Mouse (Mus musculus) intestine, postnatal 0 days (tissue): ENCODE measurements around the gene Tmem40. TPM values are rescaled to one million over a fixed set of nuclear protein-coding genes. Genes with fewer than 3 reads are reported as not detected.
A peak's percentile ranks its signal among the peaks of the same experiment; 100 is the strongest.

Experiments
- ATAC-seq: fragments of 200-750 bp; cut with Nextera tagmentation; 2 replicates; pipeline ENCODE4 v1.8.0; 2017; ENCODE audit warnings: mild to moderate bottlenecking, moderate TSS enrichment, moderate library complexity
- H3K27ac ChIP-seq: fragments of 300-500 bp; sonication (generic); 2 replicates; pipeline ENCODE4 v1.5.1; 2014; ENCODE audit warnings: mild to moderate bottlenecking, low read depth, low read length, moderate library complexity
- H3K27me3 ChIP-seq: fragments of 300-500 bp; sonication (generic); replicated peaks from 2 replicates; pipeline ENCODE4 v1.6.1; 2014; ENCODE audit warnings: low read length, mixed read lengths; ENCODE audit not compliant: control insufficient read depth, insufficient read depth
- H3K36me3 ChIP-seq: fragments of 300-500 bp; sonication (generic); 2 replicates; pipeline ENCODE4 v1.6.1; 2014; ENCODE audit warnings: mild to moderate bottlenecking, moderate library complexity; ENCODE audit not compliant: control insufficient read depth, insufficient read depth
- H3K4me1 ChIP-seq: fragments of 300-500 bp; sonication (generic); replicated peaks from 2 replicates; pipeline ENCODE4 v1.6.1; 2014; ENCODE audit warnings: antibody characterized with exemption, low read length, mixed read lengths; ENCODE audit not compliant: control insufficient read depth, insufficient read depth
- H3K4me2 ChIP-seq: fragments of 300-500 bp; sonication (generic); replicated peaks from 2 replicates; pipeline ENCODE4 v1.6.1; 2014; ENCODE audit warnings: low read depth, mild to moderate bottlenecking, moderate library complexity
- H3K4me3 ChIP-seq: fragments of 300-500 bp; sonication (generic); 2 replicates; pipeline ENCODE4 v1.5.1; 2014; ENCODE audit warnings: low read depth, low read length
- H3K9ac ChIP-seq: fragments of 300-500 bp; sonication (generic); 2 replicates; pipeline ENCODE4 v1.6.1; 2014; ENCODE audit warnings: mild to moderate bottlenecking, low read depth, low read length
- H3K9me3 ChIP-seq: fragments of 300-500 bp; sonication (generic); 2 replicates; pipeline ENCODE4 v1.6.1; 2016; ENCODE audit warnings: mixed run types; ENCODE audit not compliant: control insufficient read depth
- CTCF ChIP-seq: sonication (generic); IDR thresholded peaks from 2 replicates; pipeline ENCODE4 v1.5.1; 2016; ENCODE audit warnings: low read depth, mild to moderate bottlenecking, control low read depth, antibody characterized with exemption, moderate library complexity
- WGBS: fragments of 180-500 bp; shearing (Covaris S2); extraction: QIAGEN DNeasy Blood & Tissue Kit; methylation state at CpG from one replicate; pipeline ENCODE4 v1.1.7; 2014; 5-methylcytosine and 5-hydroxymethylcytosine counted together
- polyA plus RNA-seq: library from polyadenylated mRNA; unstranded; fragments of >200 nt; fragmentation: Nextera tagmentation; extraction: Ambion mirVana; gene quantifications from 2 replicates; pipeline ENCODE4 v1.2.1, GENCODE M21; 2015

The Tmem40 gene
- polyA plus RNA-seq, 1 experiment from 2014 or later: 0.17 TPM

- no peak overlapping the region for H3K4me3 ChIP-seq
- H3K27ac ChIP-seq: no peak overlapping the region
- no peaks in the 10 kb centered on the region for H3K36me3 ChIP-seq
- no peaks in the 10 kb centered on the region for H3K4me1 ChIP-seq
- no peak overlapping the region for H3K4me2 ChIP-seq
- TF ChIP-seq CTCF: peak; percentile 58
- ATAC-seq: no peak
- WGBS: 66% methylated on average over 5 of the region's 5 CpGs
- H3K9ac ChIP-seq: no peak overlapping the region
- no peaks in the 10 kb centered on the region for H3K27me3 ChIP-seq
- H3K9me3 ChIP-seq: no peaks in the 10 kb centered on the region
Observed at GRCm38 (mm10) chr6:115692963-115693730, 69.1 kb downstream of the Tmem40 start.

- Histone ChIP-seq H3K9me3 (no peaks in the 10 kb centered on the region), H3K27me3 (no peaks in the 10 kb centered on the region), H3K27ac (no peak overlapping the region), H3K36me3 (no peaks in the 10 kb centered on the region), H3K4me2 (no peak overlapping the region), H3K4me3 (no peak overlapping the region), H3K4me1 (no peaks in the 10 kb centered on the region), H3K9ac (no peak overlapping the region)
- 43% methylated on average over 9 of the region's 9 CpGs for WGBS
- no peak for ATAC-seq
- TF ChIP-seq CTCF: no peak
Observed at GRCm38 (mm10) chr6:115692163-115692950, 69.9 kb downstream of the Tmem40 start.

- Histone ChIP-seq H3K27ac (no peak overlapping the region), H3K36me3 (no peaks in the 10 kb centered on the region), H3K4me3 (no peak overlapping the region), H3K4me1 (no peaks in the 10 kb centered on the region), H3K4me2 (no peak overlapping the region), H3K9me3 (peaks cover 6% of the 10 kb centered on the region; the same call in 1 of the 2 replicates), H3K27me3 (no peaks in the 10 kb centered on the region), H3K9ac (no peak overlapping the region)
- no peak for TF ChIP-seq CTCF
- ATAC-seq: no peak
- WGBS: 78% methylated on average over 4 of the region's 4 CpGs
Observed at GRCm38 (mm10) chr6:115690105-115690504, 72.1 kb downstream of the Tmem40 start.

GRCm38 (mm10) chr6:115688589-115688988 is 73.6 kb downstream of the Tmem40 start:
- Histone ChIP-seq H3K36me3 (no peaks in the 10 kb centered on the region), H3K4me2 (no peak overlapping the region), H3K27ac (no peak overlapping the region), H3K27me3 (no peaks in the 10 kb centered on the region), H3K9me3 (peaks cover 6% of the 10 kb centered on the region; the same call in 1 of the 2 replicates), H3K9ac (no peak overlapping the region), H3K4me3 (no peak overlapping the region), H3K4me1 (no peaks in the 10 kb centered on the region)
- TF ChIP-seq CTCF: no peak
- 46% methylated on average over 4 of the region's 4 CpGs for WGBS
- no peak for ATAC-seq

- no peaks in the 10 kb centered on the region for H3K27me3 ChIP-seq
- no peak overlapping the region for H3K4me2 ChIP-seq
- H3K27ac ChIP-seq: no peak overlapping the region
- H3K9me3 ChIP-seq: peaks cover 6% of the 10 kb centered on the region; the same call in 1 of the 2 replicates
- TF ChIP-seq CTCF: no peak
- H3K4me1 ChIP-seq: no peaks in the 10 kb centered on the region
- no peak overlapping the region for H3K9ac ChIP-seq
- 67% methylated on average over 3 of the region's 3 CpGs for WGBS
- no peak overlapping the region for H3K4me3 ChIP-seq
- H3K36me3 ChIP-seq: no peaks in the 10 kb centered on the region
- ATAC-seq: no peak
Observed at GRCm38 (mm10) chr6:115687753-115688152, 74.5 kb downstream of the Tmem40 start.

GRCm38 (mm10) chr6:115684851-115685646 is 77.2 kb downstream of the Tmem40 start:
- 67% methylated on average over 11 of the region's 11 CpGs for WGBS
- H3K27me3 ChIP-seq: no peaks in the 10 kb centered on the region
- no peak overlapping the region for H3K4me2 ChIP-seq
- peaks cover 6% of the 10 kb centered on the region; the same call in 1 of the 2 replicates for H3K9me3 ChIP-seq
- H3K27ac ChIP-seq: no peak overlapping the region
- no peak overlapping the region for H3K9ac ChIP-seq
- H3K4me3 ChIP-seq: no peak overlapping the region
- TF ChIP-seq CTCF: no peak
- no peak for ATAC-seq
- no peaks in the 10 kb centered on the region for H3K36me3 ChIP-seq
- no peaks in the 10 kb centered on the region for H3K4me1 ChIP-seq
